Mouse (Mus musculus) limb, embryonic 11.5 days (tissue): ENCODE measurements around the gene Timp2. TPM values are rescaled to one million over a fixed set of nuclear protein-coding genes. Genes with fewer than 3 reads are reported as not detected.

Source experiments
- ATAC-seq: fragments of 200-750 bp; cut with Nextera tagmentation; 2 replicates; pipeline ENCODE4 v1.8.0; 2017; ENCODE audit warnings: low read depth; ENCODE audit not compliant: insufficient number of reproducible peaks, low FRiP score, low TSS enrichment
- DNase-seq: peaks from one replicate; pipeline ENCODE4 v3.0.0-alpha.2; 2015; ENCODE audit warnings: low spot score
- H3K27ac ChIP-seq: fragments of 300-500 bp; sonication (generic); replicated peaks from 2 replicates; pipeline ENCODE4 v1.5.1; 2014; ENCODE audit warnings: low read depth, mild to moderate bottlenecking, low read length
- H3K27me3 ChIP-seq: fragments of 300-500 bp; sonication (generic); 2 replicates; pipeline ENCODE4 v1.6.1; 2014; ENCODE audit warnings: mild to moderate bottlenecking, low read length, mixed read lengths; ENCODE audit not compliant: control insufficient read depth, insufficient read depth
- H3K36me3 ChIP-seq: fragments of 300-500 bp; sonication (generic); 2 replicates; pipeline ENCODE4 v1.6.1; 2014; ENCODE audit warnings: mild to moderate bottlenecking, low read length, moderate library complexity, mixed read lengths; ENCODE audit not compliant: control insufficient read depth, insufficient read depth
- H3K4me1 ChIP-seq: fragments of 300-500 bp; sonication (generic); 2 replicates; pipeline ENCODE4 v1.6.1; 2014; ENCODE audit warnings: low read length, mixed read lengths; ENCODE audit not compliant: control insufficient read depth, insufficient read depth
- H3K4me2 ChIP-seq: fragments of 300-500 bp; sonication (generic); 2 replicates; pipeline ENCODE4 v1.6.1; 2014; ENCODE audit warnings: low read depth, mild to moderate bottlenecking, moderate library complexity; ENCODE audit not compliant: severe bottlenecking
- H3K4me3 ChIP-seq: fragments of 300-500 bp; sonication (generic); 2 replicates; pipeline ENCODE4 v1.5.1; 2014; ENCODE audit warnings: low read depth, low read length
- H3K9ac ChIP-seq: fragments of 300-500 bp; sonication (generic); 2 replicates; pipeline ENCODE4 v1.6.1; 2014; ENCODE audit warnings: mild to moderate bottlenecking, low read length
- H3K9me3 ChIP-seq: fragments of 300-500 bp; sonication (generic); 2 replicates; pipeline ENCODE4 v1.6.1; 2016; ENCODE audit warnings: low read length; ENCODE audit not compliant: control insufficient read depth
- WGBS: fragments of 180-500 bp; shearing (Covaris S2); extraction: QIAGEN DNeasy Blood & Tissue Kit; methylation state at CpG from one replicate; pipeline ENCODE4 v1.1.7; 2014; 5-methylcytosine and 5-hydroxymethylcytosine counted together
- polyA plus RNA-seq: library from polyadenylated mRNA; unstranded; fragments of >200 nt; fragmentation: Nextera tagmentation; extraction: Ambion mirVana; gene quantifications from 2 replicates; pipeline ENCODE4 v1.2.1, GENCODE M21; 2014

Timp2 gene
- polyA plus RNA-seq, 1 experiment from 2014 or later = 64.4 TPM

- Histone ChIP-seq H3K4me3 (no peak overlapping the region), H3K36me3 (peaks cover 28% of the 10 kb centered on the region), H3K9ac (no peak overlapping the region), H3K4me1 (peaks cover 2% of the 10 kb centered on the region), H3K27me3 (no peaks in the 10 kb centered on the region), H3K9me3 (no peaks in the 10 kb centered on the region), H3K27ac (no peak overlapping the region), H3K4me2 (no peak overlapping the region)
- WGBS = 97% methylated on average over 8 of the region's 8 CpGs
- DNase-seq = no peak
- no peak for ATAC-seq
These were observed 96.0 kb downstream of the Timp2 start for GRCm38 (mm10) chr11:118259580-118259979.

GRCm38 (mm10) chr11:118256371-118256770 lies 99.2 kb downstream of the Timp2 start:
- Histone ChIP-seq H3K36me3 (peaks cover 17% of the 10 kb centered on the region), H3K9me3 (no peaks in the 10 kb centered on the region), H3K27ac (no peak overlapping the region), H3K4me1 (peaks cover 12% of the 10 kb centered on the region), H3K4me2 (no peak overlapping the region), H3K9ac (no peak overlapping the region), H3K27me3 (no peaks in the 10 kb centered on the region), H3K4me3 (no peak overlapping the region)
- ATAC-seq = no peak
- WGBS = 93% methylated on average over 7 of the region's 7 CpGs
- no peak for DNase-seq

DNA sequence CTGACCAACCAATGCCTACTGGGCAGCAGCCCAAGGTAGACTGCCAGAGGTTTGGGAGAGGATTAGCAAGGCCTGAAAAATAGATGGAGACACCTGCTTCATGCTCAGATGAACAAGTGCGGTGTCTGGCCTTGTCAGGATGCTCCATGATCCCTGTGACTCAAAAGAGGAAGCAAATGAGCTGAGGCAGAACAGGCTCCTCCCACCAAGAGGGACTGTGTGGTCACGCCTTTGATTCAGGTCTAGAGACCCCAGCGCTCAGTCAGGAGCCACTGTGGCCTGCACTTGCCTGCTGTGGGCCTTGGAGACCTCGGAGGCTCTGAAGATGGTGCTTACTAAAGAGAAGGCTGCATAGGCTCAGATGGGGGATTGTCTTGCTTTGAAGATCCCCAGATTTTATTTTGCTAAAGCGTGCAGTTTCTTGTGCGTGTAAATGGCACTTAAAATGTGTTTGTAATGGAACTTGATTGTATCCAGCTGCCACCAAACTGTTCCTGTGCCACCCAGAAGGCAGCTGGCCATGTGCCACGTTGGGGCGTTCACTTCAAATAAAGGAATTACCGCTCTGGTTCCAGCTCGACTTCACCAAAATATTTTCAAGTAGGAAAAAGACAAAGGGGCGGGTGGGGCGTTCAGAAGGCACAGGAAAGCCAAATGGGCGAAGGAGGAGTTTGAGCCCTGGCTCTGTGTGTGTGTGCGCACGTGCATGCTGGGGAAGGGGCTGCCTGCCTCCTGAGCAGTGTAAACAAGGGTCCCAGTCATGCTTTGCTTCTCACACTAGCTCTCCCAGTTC lies 101.2 kb downstream of the Timp2 start:
- no peaks in the 10 kb centered on the region for H3K27me3 ChIP-seq
- peaks cover 10% of the 10 kb centered on the region for H3K36me3 ChIP-seq
- H3K9me3 ChIP-seq = no peaks in the 10 kb centered on the region
- DNase-seq (peak; percentile 56), ATAC-seq (no peak)
- no peak overlapping the region for H3K9ac ChIP-seq
- peak overlapping the region; percentile 49 for H3K27ac ChIP-seq
- H3K4me3 ChIP-seq = no peak overlapping the region
- H3K4me2 ChIP-seq = no peak overlapping the region
- 47% methylated on average over 15 of the region's 15 CpGs for WGBS
- peaks cover 15% of the 10 kb centered on the region for H3K4me1 ChIP-seq

DNA sequence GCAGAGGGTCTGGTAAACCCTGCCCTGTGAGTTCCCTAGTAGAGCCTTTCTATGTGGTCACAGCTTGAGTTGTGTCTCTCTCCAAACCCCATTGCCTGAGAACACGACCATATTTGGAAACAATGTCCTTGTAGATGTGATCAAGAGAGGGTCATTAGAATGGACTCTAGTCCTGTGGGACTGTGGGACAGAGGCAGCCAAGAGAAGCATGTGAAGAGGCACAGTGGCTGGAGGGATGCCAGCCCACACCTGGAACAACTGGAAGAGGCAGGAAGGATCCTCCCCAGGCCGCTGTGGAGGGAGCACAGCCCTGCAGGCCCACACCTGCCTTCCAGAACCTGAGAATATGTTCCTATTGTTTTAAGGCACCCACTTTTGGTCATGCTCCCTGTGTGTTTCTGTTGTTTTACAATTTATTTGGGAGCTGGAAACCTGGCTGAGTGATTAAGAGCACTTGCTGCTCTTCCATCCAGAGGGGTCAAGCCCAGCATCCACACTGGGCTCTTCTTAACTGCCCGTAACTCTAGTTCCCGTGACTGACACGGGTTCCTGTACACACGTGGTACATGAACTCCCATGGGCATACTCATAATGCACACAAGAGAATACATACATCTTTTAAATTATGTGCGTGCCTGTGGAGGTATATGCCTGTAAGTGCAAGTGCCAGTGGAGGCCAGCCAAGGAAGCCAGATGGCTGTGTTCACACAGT lies 101.9 kb downstream of the Timp2 start:
- Histone ChIP-seq H3K27ac (peak overlapping the region; percentile 49; the same call in 1 of the 2 replicates), H3K9me3 (no peaks in the 10 kb centered on the region), H3K36me3 (peaks cover 10% of the 10 kb centered on the region), H3K4me3 (no peak overlapping the region), H3K27me3 (no peaks in the 10 kb centered on the region), H3K4me2 (no peak overlapping the region), H3K4me1 (peaks cover 19% of the 10 kb centered on the region), H3K9ac (no peak overlapping the region)
- DNase-seq = no peak
- WGBS = 87% methylated on average over 7 of the region's 7 CpGs
- no peak for ATAC-seq

Other genes with a start within 250 kb of the Timp2 start
- 0.11 TPM in 2 replicates for gene Dnah17, start 225.1 kb downstream of the Timp2 start, polyA plus RNA-seq
- 13.3 and 16.2 TPM in 2 replicates for gene Cyth1, start 107.1 kb downstream of the Timp2 start, polyA plus RNA-seq
- gene Usp36, start 65.5 kb downstream of the Timp2 start, polyA plus RNA-seq = 13.6 and 15.3 TPM in 2 replicates
- gene Cep295nl, start 13.2 kb downstream of the Timp2 start, polyA plus RNA-seq = 0.21 and 0.53 TPM in 2 replicates
- 3.6 and 4.1 TPM in 2 replicates for gene Lgals3bp, start 46.4 kb upstream of the Timp2 start, polyA plus RNA-seq
- 23.9 and 27.1 TPM in 2 replicates for gene Cant1, start 63.3 kb upstream of the Timp2 start, polyA plus RNA-seq
- gene C1qtnf1, start 72.5 kb upstream of the Timp2 start, polyA plus RNA-seq = 3.5 and 4.2 TPM in 2 replicates
- gene Engase, start 121.1 kb upstream of the Timp2 start, polyA plus RNA-seq = 4.8 and 8.5 TPM in 2 replicates